Mouse (Mus musculus) kidney, adult 2 months (tissue): ENCODE data around the gene Dhodh.

Source experiments
- CTCF ChIP-seq: fragments of 200-500 bp; conservative IDR thresholded peaks from 2 replicates; pipeline ENCODE4 v1.5.1; 2011; ENCODE audit warnings: low read depth, mild to moderate bottlenecking, control low read depth, low read length, moderate library complexity, mixed read lengths; ENCODE audit not compliant: insufficient read depth, insufficient read length
- POLR2A ChIP-seq: fragments of 200-500 bp; IDR thresholded peaks from one replicate; pipeline ENCODE4 v1.6.1; 2011; ENCODE audit warnings: low read depth, low read length, control low read depth

DNA sequence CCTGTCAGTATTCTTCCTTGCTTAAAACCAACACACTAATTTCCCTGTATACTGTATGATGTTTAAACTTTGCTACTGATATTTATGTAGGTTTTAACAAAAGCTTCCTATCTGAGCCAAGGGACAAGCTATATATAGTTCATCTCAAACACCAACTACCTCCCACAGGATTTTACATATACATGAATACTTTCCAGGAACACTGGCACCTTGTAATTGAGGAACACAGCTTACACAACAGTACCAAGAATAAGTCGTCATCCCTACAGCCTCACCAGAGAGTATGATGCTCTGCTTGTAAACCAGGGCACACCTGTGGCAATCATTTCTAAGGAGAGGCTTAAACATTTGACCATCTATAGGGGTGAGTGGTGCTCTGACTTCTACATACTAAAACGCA is 1.7 kb downstream of the Dhodh start:
- no peak for TF ChIP-seq CTCF
- no peak for TF ChIP-seq POLR2A
